Mouse (Mus musculus) lung, postnatal 0 days (tissue): Measurements from ENCODE around the gene Chst8. TPM values are rescaled to one million over a fixed set of nuclear protein-coding genes. Genes with fewer than 3 reads are reported as not detected.

Experiments
- ATAC-seq: fragments of 200-750 bp; cut with Nextera tagmentation; 2 replicates; pipeline ENCODE4 v1.8.0; 2017; ENCODE audit warnings: moderate library complexity
- DNase-seq: peaks from one replicate; pipeline ENCODE4 v3.0.0-alpha.2; 2016; ENCODE audit warnings: low spot score
- H3K27ac ChIP-seq: fragments of 300-500 bp; sonication (generic); 2 replicates; pipeline ENCODE4 v1.5.1; 2014; ENCODE audit warnings: antibody characterized with exemption, mild to moderate bottlenecking, low read length, mixed read lengths
- H3K27me3 ChIP-seq: fragments of 300-500 bp; sonication (generic); replicated peaks from 2 replicates; pipeline ENCODE4 v1.6.1; 2014; ENCODE audit warnings: low read length, mixed read lengths; ENCODE audit not compliant: insufficient read depth
- H3K36me3 ChIP-seq: fragments of 300-500 bp; sonication (generic); 2 replicates; pipeline ENCODE4 v1.6.1; 2014; ENCODE audit warnings: low read length, mixed read lengths; ENCODE audit not compliant: insufficient read depth
- H3K4me1 ChIP-seq: fragments of 300-500 bp; sonication (generic); 2 replicates; pipeline ENCODE4 v1.6.1; 2014; ENCODE audit warnings: antibody characterized with exemption, low read depth, low read length, mixed read lengths; ENCODE audit not compliant: insufficient read depth
- H3K4me2 ChIP-seq: fragments of 300-500 bp; sonication (generic); replicated peaks from 2 replicates; pipeline ENCODE4 v1.6.1; 2014; ENCODE audit warnings: low read depth, mild to moderate bottlenecking, low read length, moderate library complexity, mixed read lengths
- H3K4me3 ChIP-seq: fragments of 300-500 bp; sonication (generic); 2 replicates; pipeline ENCODE4 v1.5.1; 2014; ENCODE audit warnings: low read depth, low read length
- H3K9ac ChIP-seq: fragments of 300-500 bp; sonication (generic); replicated peaks from 2 replicates; pipeline ENCODE4 v1.6.1; 2014; ENCODE audit warnings: low read depth, mild to moderate bottlenecking
- H3K9me3 ChIP-seq: fragments of 300-500 bp; sonication (generic); 2 replicates; pipeline ENCODE4 v1.6.1; 2016; ENCODE audit warnings: low read length, mixed read lengths
- CTCF ChIP-seq: IDR thresholded peaks from 2 replicates; pipeline ENCODE4 v1.5.1; 2016; ENCODE audit warnings: antibody characterized with exemption, mild to moderate bottlenecking
- EP300 ChIP-seq: IDR thresholded peaks from 2 replicates; pipeline ENCODE4 v1.6.1; 2016; ENCODE audit warnings: antibody characterized with exemption, mild to moderate bottlenecking, control low read depth
- WGBS: fragments of 180-500 bp; shearing (Covaris S2); extraction: QIAGEN DNeasy Blood & Tissue Kit; methylation state at CpG from one replicate; pipeline ENCODE4 v1.1.7; 2014; 5-methylcytosine and 5-hydroxymethylcytosine counted together
- polyA plus RNA-seq: library from polyadenylated mRNA; unstranded; fragments of >200 nt; fragmentation: Nextera tagmentation; extraction: Ambion mirVana; gene quantifications from 2 replicates; pipeline ENCODE4 v1.2.1, GENCODE M21; 2015

Chst8 gene
- polyA plus RNA-seq, 1 experiment from 2014 or later = 5.9 TPM

GRCm38 (mm10) chr7:34718651-34719050 is 93.9 kb downstream of the Chst8 start:
- no peak overlapping the region for H3K27ac ChIP-seq
- ATAC-seq (peak; percentile 8; the same call in 1 of the 2 replicates), DNase-seq (peak; percentile 44)
- 69% methylated on average over 9 of the region's 9 CpGs for WGBS
- H3K4me3 ChIP-seq = no peak overlapping the region
- H3K9me3 ChIP-seq = no peaks in the 10 kb centered on the region
- no peak overlapping the region for H3K9ac ChIP-seq
- TF ChIP-seq EP300 (no peak), CTCF (no peak)
- no peaks in the 10 kb centered on the region for H3K36me3 ChIP-seq
- peaks cover 6% of the 10 kb centered on the region for H3K4me1 ChIP-seq
- no peaks in the 10 kb centered on the region; the same call in 1 of the 2 replicates for H3K27me3 ChIP-seq
- H3K4me2 ChIP-seq = no peak overlapping the region

DNA sequence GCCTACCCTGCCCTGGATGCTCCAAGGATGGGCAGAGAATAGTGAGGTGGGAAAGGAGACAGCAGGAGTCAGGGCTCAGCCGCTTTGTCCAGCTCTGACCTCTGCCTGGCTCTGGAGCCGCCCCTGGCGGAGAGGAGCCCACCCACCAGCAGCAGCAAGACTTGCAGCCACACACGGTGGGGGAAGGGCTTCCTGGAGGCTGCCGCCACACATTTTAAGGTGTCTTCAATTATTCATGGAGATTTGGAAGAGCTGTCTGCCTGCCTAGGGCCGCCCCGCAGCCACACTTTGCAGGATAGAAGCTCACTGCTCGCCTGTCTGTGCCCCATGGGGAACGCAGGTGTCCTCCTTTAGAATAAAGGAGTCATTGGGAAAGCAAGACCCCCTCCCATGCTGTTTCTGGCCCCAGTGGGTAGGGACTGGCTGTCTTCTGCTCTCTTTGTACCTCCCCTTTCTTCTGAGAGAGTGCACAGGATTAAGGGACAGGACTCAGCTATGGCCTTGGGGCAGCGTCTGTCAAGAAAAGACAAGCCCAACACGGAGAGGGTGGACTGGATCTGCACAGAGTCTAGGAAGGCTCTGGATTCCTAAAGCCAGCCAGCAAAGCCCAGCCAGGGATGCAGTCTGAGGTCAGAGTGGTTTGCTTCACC is 95.2 kb downstream of the Chst8 start:
- TF ChIP-seq CTCF (no peak), EP300 (no peak)
- Histone ChIP-seq H3K9ac (no peak overlapping the region), H3K9me3 (no peaks in the 10 kb centered on the region), H3K27ac (no peak overlapping the region), H3K27me3 (no peaks in the 10 kb centered on the region; the same call in 1 of the 2 replicates), H3K36me3 (no peaks in the 10 kb centered on the region), H3K4me3 (no peak overlapping the region), H3K4me1 (peaks cover 6% of the 10 kb centered on the region), H3K4me2 (no peak overlapping the region)
- no peak for DNase-seq
- ATAC-seq = no peak
- WGBS = 29% methylated on average over 11 of the region's 11 CpGs

DNA sequence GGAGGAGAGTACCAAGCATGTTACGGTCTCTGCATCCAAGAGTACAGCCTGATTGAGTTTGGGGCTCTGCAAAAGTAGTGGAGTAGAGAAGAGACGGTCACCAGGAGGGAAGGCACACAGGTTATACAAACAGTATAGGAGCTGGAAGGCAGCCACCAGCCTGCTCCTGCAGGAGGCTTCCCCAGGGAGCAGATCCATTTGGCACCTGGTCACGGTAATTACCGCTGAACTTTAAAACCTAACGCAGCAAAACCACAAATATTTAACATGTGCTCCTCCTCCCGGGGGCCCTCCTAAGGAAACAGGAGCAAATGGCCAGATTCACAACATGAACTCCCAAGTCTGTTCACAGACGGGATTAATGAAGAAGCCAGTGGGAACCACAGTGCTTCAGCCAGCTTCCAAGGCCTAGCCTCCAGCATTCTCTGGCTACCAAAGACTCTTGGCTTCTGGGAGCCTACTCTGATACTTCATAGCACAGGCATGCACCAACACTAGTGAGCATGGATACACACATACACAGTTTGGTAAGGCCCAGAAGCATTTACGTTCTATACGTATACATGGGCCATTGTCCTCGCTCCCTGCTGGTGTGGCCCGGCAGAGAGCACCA is 97.6 kb downstream of the Chst8 start:
- no peaks in the 10 kb centered on the region for H3K9me3 ChIP-seq
- no peak overlapping the region for H3K4me3 ChIP-seq
- H3K4me2 ChIP-seq = no peak overlapping the region
- no peak for TF ChIP-seq EP300
- ATAC-seq (no peak), DNase-seq (no peak)
- H3K27me3 ChIP-seq = no peaks in the 10 kb centered on the region; the same call in 1 of the 2 replicates
- no peaks in the 10 kb centered on the region for H3K36me3 ChIP-seq
- peaks cover 3% of the 10 kb centered on the region; the same call in 1 of the 2 replicates for H3K4me1 ChIP-seq
- no peak overlapping the region for H3K27ac ChIP-seq
- WGBS = 50% methylated on average over 11 of the region's 11 CpGs
- no peak overlapping the region for H3K9ac ChIP-seq

DNA sequence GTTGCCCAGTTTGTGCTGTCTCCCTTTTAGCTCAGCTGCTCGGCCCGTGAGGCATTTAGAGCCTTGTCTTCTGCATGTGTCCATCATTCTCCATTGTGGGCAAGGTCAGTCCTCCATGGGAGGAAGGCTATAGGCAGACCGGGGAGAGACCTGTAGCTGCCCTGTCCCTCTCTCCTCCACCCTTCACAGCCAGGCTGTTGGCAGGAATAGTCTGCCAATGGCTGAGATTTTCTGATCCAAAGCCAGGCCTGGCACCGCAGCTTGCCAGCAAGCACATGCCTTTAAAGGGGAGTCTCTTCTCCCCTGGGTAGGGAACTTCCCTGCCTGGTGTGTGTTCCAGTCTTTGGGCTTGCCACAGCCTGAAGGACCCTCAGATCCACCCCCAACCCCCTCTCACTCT is 103.4 kb downstream of the Chst8 start:
- Histone ChIP-seq H3K9me3 (no peaks in the 10 kb centered on the region), H3K4me2 (no peak overlapping the region), H3K27me3 (no peaks in the 10 kb centered on the region), H3K4me3 (no peak overlapping the region), H3K36me3 (no peaks in the 10 kb centered on the region), H3K9ac (no peak overlapping the region), H3K27ac (no peak overlapping the region), H3K4me1 (no peaks in the 10 kb centered on the region)
- ATAC-seq = no peak
- TF ChIP-seq CTCF = no peak
- no peak for TF ChIP-seq EP300
- 81% methylated on average over 4 of the region's 4 CpGs for WGBS
- no peak for DNase-seq

GRCm38 (mm10) chr7:34704401-34704800 is 108.1 kb downstream of the Chst8 start:
- 38% methylated on average over 4 of the region's 4 CpGs for WGBS
- no peaks in the 10 kb centered on the region for H3K4me1 ChIP-seq

GRCm38 (mm10) chr7:34703437-34703836 is 109.1 kb downstream of the Chst8 start:
- WGBS = 37% methylated on average over 4 of the region's 4 CpGs
- ATAC-seq = peak; percentile 77
- no peaks in the 10 kb centered on the region for H3K27me3 ChIP-seq

More at GRCm38 (mm10) chr7:34704401-34704800, 108.1 kb downstream of the Chst8 start:
- Histone ChIP-seq H3K4me3 (no peak overlapping the region), H3K27me3 (no peaks in the 10 kb centered on the region), H3K4me2 (no peak overlapping the region), H3K9me3 (no peaks in the 10 kb centered on the region), H3K9ac (no peak overlapping the region), H3K36me3 (no peaks in the 10 kb centered on the region), H3K27ac (no peak overlapping the region)
- DNase-seq = no peak
- no peak for ATAC-seq
- TF ChIP-seq CTCF (no peak), EP300 (no peak)

More at GRCm38 (mm10) chr7:34703437-34703836, 109.1 kb downstream of the Chst8 start:
- Histone ChIP-seq H3K27ac (no peak overlapping the region), H3K4me1 (no peaks in the 10 kb centered on the region), H3K9ac (no peak overlapping the region), H3K4me3 (no peak overlapping the region), H3K9me3 (no peaks in the 10 kb centered on the region), H3K4me2 (no peak overlapping the region), H3K36me3 (no peaks in the 10 kb centered on the region)
- peak; percentile 70 for DNase-seq
- TF ChIP-seq CTCF (no peak), EP300 (no peak)
